Mouse (Mus musculus): Measurements from ENCODE around the gene St5. TPM values are rescaled to one million over a fixed set of nuclear protein-coding genes. Genes with fewer than 3 reads are reported as not detected.

St5 gene
- polyA plus RNA-seq, 1 experiment from 2014 or later: 40.3 TPM

GRCm38 (mm10) chr7:109602022-109602421 is 101.4 kb downstream of the St5 start:
- no peak for TF ChIP-seq CTCF (IDR thresholded peaks at IDR 0.05; ENCODE audit: low read depth)
- no peaks in the 10 kb centered on the region for H3K36me3 ChIP-seq (ENCODE audit: insufficient read depth, low read length)
- H3K9me3 ChIP-seq (replicated peaks; ENCODE audit: low read length): no peaks in the 10 kb centered on the region
- peak overlapping the region; percentile 60; the same call in 1 of the 2 replicates for H3K27ac ChIP-seq
- no peaks in the 10 kb centered on the region for H3K27me3 ChIP-seq (ENCODE audit: insufficient read depth, low read length)
- H3K4me2 ChIP-seq (ENCODE audit: low read length): no peak overlapping the region
- 0 out of 2 replicates have a peak, but pooled peaks cover 2% of the 10 kb centered on the region for H3K4me1 ChIP-seq (replicated peaks; ENCODE audit: insufficient read depth, low read length)
- no peak overlapping the region for H3K4me3 ChIP-seq (replicated peaks; ENCODE audit: low read depth, low read length)
- ATAC-seq (replicated peaks; ENCODE audit: low FRiP score, low read depth): no peak
- DNase-seq (ENCODE audit: low spot score): no peak
- no peak overlapping the region for H3K9ac ChIP-seq (ENCODE audit: low read depth, low read length)

- no peak overlapping the region for H3K9ac ChIP-seq (ENCODE audit: low read depth, low read length)
- DNase-seq (ENCODE audit: low spot score) (no peak), ATAC-seq (replicated peaks; ENCODE audit: low FRiP score, low read depth) (peak; percentile 59; the same call in 1 of the 2 replicates)
- no peak for TF ChIP-seq CTCF (IDR thresholded peaks at IDR 0.05; ENCODE audit: low read depth)
- H3K9me3 ChIP-seq (replicated peaks; ENCODE audit: low read length): no peaks in the 10 kb centered on the region
- 38% methylated on average over 3 of the region's 3 CpGs for WGBS
- no peaks in the 10 kb centered on the region for H3K36me3 ChIP-seq (ENCODE audit: insufficient read depth, low read length)
- no peak overlapping the region for H3K4me3 ChIP-seq (replicated peaks; ENCODE audit: low read depth, low read length)
- no peak overlapping the region for H3K4me2 ChIP-seq (ENCODE audit: low read length)
- no peak overlapping the region for H3K27ac ChIP-seq
- no peaks in the 10 kb centered on the region for H3K27me3 ChIP-seq (ENCODE audit: insufficient read depth, low read length)
- no peaks in the 10 kb centered on the region for H3K4me1 ChIP-seq (replicated peaks; ENCODE audit: insufficient read depth, low read length)
These were observed 102.7 kb downstream of the St5 start for GRCm38 (mm10) chr7:109600702-109601101.

- DNase-seq (ENCODE audit: low spot score): no peak
- H3K4me1 ChIP-seq (replicated peaks; ENCODE audit: insufficient read depth, low read length): no peaks in the 10 kb centered on the region
- no peaks in the 10 kb centered on the region for H3K36me3 ChIP-seq (ENCODE audit: insufficient read depth, low read length)
- H3K4me2 ChIP-seq (ENCODE audit: low read length): no peak overlapping the region
- H3K27ac ChIP-seq: no peak overlapping the region
- no peak overlapping the region for H3K4me3 ChIP-seq (replicated peaks; ENCODE audit: low read depth, low read length)
- H3K9me3 ChIP-seq (replicated peaks; ENCODE audit: low read length): no peaks in the 10 kb centered on the region
- H3K27me3 ChIP-seq (ENCODE audit: insufficient read depth, low read length): no peaks in the 10 kb centered on the region
- 94% methylated on average over 4 of the region's 4 CpGs for WGBS
- ATAC-seq (replicated peaks; ENCODE audit: low FRiP score, low read depth): no peak
- H3K9ac ChIP-seq (ENCODE audit: low read depth, low read length): no peak overlapping the region
- TF ChIP-seq CTCF (IDR thresholded peaks at IDR 0.05; ENCODE audit: low read depth): no peak
These were observed 103.4 kb downstream of the St5 start for GRCm38 (mm10) chr7:109599998-109600397.

GRCm38 (mm10) chr7:109594845-109595531 is 108.4 kb downstream of the St5 start:
- Histone ChIP-seq H3K27me3 (ENCODE audit: insufficient read depth, low read length) (no peaks in the 10 kb centered on the region), H3K4me1 (replicated peaks; ENCODE audit: insufficient read depth, low read length) (no peaks in the 10 kb centered on the region), H3K4me2 (ENCODE audit: low read length) (no peak overlapping the region), H3K9me3 (replicated peaks; ENCODE audit: low read length) (no peaks in the 10 kb centered on the region), H3K36me3 (ENCODE audit: insufficient read depth, low read length) (no peaks in the 10 kb centered on the region), H3K4me3 (replicated peaks; ENCODE audit: low read depth, low read length) (no peak overlapping the region), H3K27ac (no peak overlapping the region), H3K9ac (ENCODE audit: low read depth, low read length) (no peak overlapping the region)
- DNase-seq (ENCODE audit: low spot score): no peak
- TF ChIP-seq CTCF (IDR thresholded peaks at IDR 0.05; ENCODE audit: low read depth): no peak
- 87% methylated on average over 2 of the region's 2 CpGs for WGBS
- no peak for ATAC-seq (replicated peaks; ENCODE audit: low FRiP score, low read depth)

GRCm38 (mm10) chr7:109593992-109594391 is 109.4 kb downstream of the St5 start:
- Histone ChIP-seq H3K4me1 (replicated peaks; ENCODE audit: insufficient read depth, low read length) (no peaks in the 10 kb centered on the region), H3K36me3 (ENCODE audit: insufficient read depth, low read length) (no peaks in the 10 kb centered on the region), H3K4me3 (replicated peaks; ENCODE audit: low read depth, low read length) (no peak overlapping the region), H3K9ac (ENCODE audit: low read depth, low read length) (no peak overlapping the region), H3K27me3 (ENCODE audit: insufficient read depth, low read length) (no peaks in the 10 kb centered on the region), H3K27ac (no peak overlapping the region), H3K9me3 (replicated peaks; ENCODE audit: low read length) (no peaks in the 10 kb centered on the region), H3K4me2 (ENCODE audit: low read length) (no peak overlapping the region)
- no peak for DNase-seq (ENCODE audit: low spot score)
- TF ChIP-seq CTCF (IDR thresholded peaks at IDR 0.05; ENCODE audit: low read depth): no peak
- no peak for ATAC-seq (replicated peaks; ENCODE audit: low FRiP score, low read depth)

GRCm38 (mm10) chr7:109592184-109592583 is 111.2 kb downstream of the St5 start:
- Histone ChIP-seq H3K27ac (no peak overlapping the region), H3K9ac (ENCODE audit: low read depth, low read length) (no peak overlapping the region), H3K4me3 (replicated peaks; ENCODE audit: low read depth, low read length) (no peak overlapping the region), H3K4me1 (replicated peaks; ENCODE audit: insufficient read depth, low read length) (no peaks in the 10 kb centered on the region), H3K36me3 (ENCODE audit: insufficient read depth, low read length) (no peaks in the 10 kb centered on the region), H3K9me3 (replicated peaks; ENCODE audit: low read length) (no peaks in the 10 kb centered on the region), H3K4me2 (ENCODE audit: low read length) (no peak overlapping the region), H3K27me3 (ENCODE audit: insufficient read depth, low read length) (no peaks in the 10 kb centered on the region)
- ATAC-seq (replicated peaks; ENCODE audit: low FRiP score, low read depth) (no peak), DNase-seq (ENCODE audit: low spot score) (no peak)
- WGBS: 37% methylated on average over 4 of the region's 4 CpGs
- no peak for TF ChIP-seq CTCF (IDR thresholded peaks at IDR 0.05; ENCODE audit: low read depth)

GRCm38 (mm10) chr7:109590576-109590975 is 112.8 kb downstream of the St5 start:
- 63% methylated on average over 2 of the region's 2 CpGs for WGBS
- Histone ChIP-seq H3K4me3 (replicated peaks; ENCODE audit: low read depth, low read length) (no peak overlapping the region), H3K4me2 (ENCODE audit: low read length) (no peak overlapping the region), H3K9ac (ENCODE audit: low read depth, low read length) (no peak overlapping the region), H3K36me3 (ENCODE audit: insufficient read depth, low read length) (no peaks in the 10 kb centered on the region), H3K27me3 (ENCODE audit: insufficient read depth, low read length) (no peaks in the 10 kb centered on the region), H3K9me3 (replicated peaks; ENCODE audit: low read length) (no peaks in the 10 kb centered on the region), H3K4me1 (replicated peaks; ENCODE audit: insufficient read depth, low read length) (no peaks in the 10 kb centered on the region), H3K27ac (peak overlapping the region; percentile 50; the same call in 1 of the 2 replicates)
- no peak for ATAC-seq (replicated peaks; ENCODE audit: low FRiP score, low read depth)
- DNase-seq (ENCODE audit: low spot score): no peak
- no peak for TF ChIP-seq CTCF (IDR thresholded peaks at IDR 0.05; ENCODE audit: low read depth)

All from kidney, postnatal 0 days (tissue).